Comparison of ENCODE assay signal across 15 mouse cellular contexts in the genomic region with DNA sequence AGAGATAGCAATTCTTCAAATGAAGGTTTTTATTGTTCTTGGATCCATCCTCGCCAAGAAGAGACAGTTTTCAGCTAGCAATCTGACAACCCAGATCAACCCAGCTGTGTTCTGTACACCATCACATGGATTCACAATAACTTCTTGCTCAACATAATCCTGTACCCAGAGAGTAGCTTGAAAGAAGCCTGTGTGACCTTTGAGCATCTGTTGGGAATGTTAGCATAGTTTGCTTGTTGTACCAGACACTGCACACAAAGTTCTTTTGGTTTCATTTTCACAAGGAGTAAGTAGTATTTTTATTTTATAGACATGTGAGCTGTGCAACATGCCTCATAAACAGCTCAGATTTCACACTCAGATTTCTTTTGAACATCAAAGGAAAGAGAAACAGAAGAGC.
DNase-seq lines count a peak whose midpoint lies in the region; ATAC-seq and TF ChIP-seq lines count a peak whose summit lies in the region.
"Had no signal": no experiment of that assay in that cellular context is flagged by ENCODE, and none has a peak within 500 bp of the region (broad histone marks: within the 10 kb centered on the region; RNA-seq: fewer than 3 reads in every experiment).

No protein-coding gene starts in this region.

- peak; percentile 67 for TF ChIP-seq EP300 in lung, postnatal 0 days (IDR thresholded peaks at IDR 0.05)

- H3K4me3 ChIP-seq in lung, postnatal 0 days (ENCODE audit: low read depth, low read length), result no peak overlapping the region
- H3K4me3 ChIP-seq in midbrain, embryonic 14.5 days (replicated peaks; ENCODE audit: low read depth, low read length), result no peak overlapping the region
- H3K4me3 ChIP-seq: embryonic facial prominence, embryonic 15.5 days; forebrain, embryonic 15.5 days; midbrain, embryonic 15.5 days had no signal

- H3K4me1 ChIP-seq in lung, postnatal 0 days (ENCODE audit: insufficient read depth, low read depth, low read length), result no peaks in the 10 kb centered on the region
- no peaks in the 10 kb centered on the region for H3K4me1 ChIP-seq in midbrain, embryonic 14.5 days (ENCODE audit: control insufficient read depth, insufficient read depth, low read length)
- H3K4me1 ChIP-seq: embryonic facial prominence, embryonic 15.5 days; forebrain, embryonic 15.5 days; midbrain, embryonic 15.5 days had no signal

- no peaks in the 10 kb centered on the region for H3K9me3 ChIP-seq in lung, postnatal 0 days (ENCODE audit: low read length)
- H3K9me3 ChIP-seq in midbrain, embryonic 14.5 days (ENCODE audit: control insufficient read depth, low read length), result no peaks in the 10 kb centered on the region
- H3K9me3 ChIP-seq: embryonic facial prominence, embryonic 15.5 days; forebrain, embryonic 15.5 days; midbrain, embryonic 15.5 days had no signal

- no peak for TF ChIP-seq CTCF in lung, postnatal 0 days (IDR thresholded peaks at IDR 0.05)

- H3K36me3 ChIP-seq in lung, postnatal 0 days (ENCODE audit: insufficient read depth, low read length), result no peaks in the 10 kb centered on the region
- no peaks in the 10 kb centered on the region for H3K36me3 ChIP-seq in midbrain, embryonic 14.5 days (ENCODE audit: control insufficient read depth, insufficient read depth, low read length)
- H3K36me3 ChIP-seq: embryonic facial prominence, embryonic 15.5 days; forebrain, embryonic 15.5 days; midbrain, embryonic 15.5 days had no signal

- no peak overlapping the region for H3K27ac ChIP-seq in lung, postnatal 0 days (ENCODE audit: low read length)
- H3K27ac ChIP-seq in midbrain, embryonic 14.5 days (replicated peaks; ENCODE audit: low read depth, low read length), result no peak overlapping the region
- H3K27ac ChIP-seq: embryonic facial prominence, embryonic 15.5 days; forebrain, embryonic 15.5 days; midbrain, embryonic 15.5 days had no signal

- WGBS in lung, postnatal 0 days, result 50% methylated on average over 1 of the region's 1 CpGs
- WGBS in midbrain, embryonic 14.5 days, result 65% methylated on average over 1 of the region's 1 CpGs

- no peak overlapping the region for H3K4me2 ChIP-seq in lung, postnatal 0 days (replicated peaks; ENCODE audit: low read depth, low read length)
- H3K4me2 ChIP-seq in midbrain, embryonic 14.5 days (ENCODE audit: low read length), result no peak overlapping the region
- H3K4me2 ChIP-seq: embryonic facial prominence, embryonic 15.5 days; forebrain, embryonic 15.5 days; midbrain, embryonic 15.5 days had no signal

- no peaks in the 10 kb centered on the region for H3K27me3 ChIP-seq in lung, postnatal 0 days (replicated peaks; ENCODE audit: insufficient read depth, low read length)
- no peaks in the 10 kb centered on the region for H3K27me3 ChIP-seq in midbrain, embryonic 14.5 days (ENCODE audit: control insufficient read depth, insufficient read depth, low read length)
- H3K27me3 ChIP-seq: embryonic facial prominence, embryonic 15.5 days; forebrain, embryonic 15.5 days; midbrain, embryonic 15.5 days had no signal

- peak; percentile 15 for DNase-seq in kidney, postnatal 14 days
- DNase-seq in kidney, adult 18-20 months, result no peak
- peak; percentile 14 for DNase-seq in 3T3-L1 (ENCODE audit: low read depth, low spot score)
- DNase-seq in lung, postnatal 0 days (ENCODE audit: low spot score), result peak; percentile 82
- DNase-seq in midbrain, embryonic 14.5 days, result no peak
- no peak for DNase-seq in adrenal gland, adult 8-10 months
- DNase-seq: cerebellum, adult 18-20 months; heart, postnatal 10 days; left cerebral cortex, postnatal 4 days; right cerebral cortex, postnatal 4 days had no signal

- peak; percentile 19 for ATAC-seq in activated CD4-positive, CD25-positive, alpha-beta regulatory T cell, adult 4 months
- peak; percentile 80 for ATAC-seq in lung, postnatal 0 days
- no peak for ATAC-seq in midbrain, embryonic 14.5 days (ENCODE audit: low FRiP score, low TSS enrichment)
- ATAC-seq: forebrain, embryonic 15.5 days; hindbrain, embryonic 16.5 days; midbrain, embryonic 15.5 days had no signal

- no peak overlapping the region for H3K9ac ChIP-seq in lung, postnatal 0 days (replicated peaks; ENCODE audit: low read depth)
- H3K9ac ChIP-seq in midbrain, embryonic 14.5 days (replicated peaks; ENCODE audit: low read length), result no peak overlapping the region
- H3K9ac ChIP-seq: embryonic facial prominence, embryonic 15.5 days; forebrain, embryonic 15.5 days; midbrain, embryonic 15.5 days had no signal

Comparison
In these comparisons a context has a peak if more than half of its experiments do, and no peak if none do; other contexts are left out.
1. DNase-seq: peak in kidney, postnatal 14 days (single experiment), 3T3-L1 (single experiment) and lung, postnatal 0 days (single experiment); none in kidney, adult 18-20 months (single experiment), midbrain, embryonic 14.5 days (single experiment) and adrenal gland, adult 8-10 months (single experiment).